ENCODE assay signal across 9 mouse cellular contexts in the genomic region with DNA sequence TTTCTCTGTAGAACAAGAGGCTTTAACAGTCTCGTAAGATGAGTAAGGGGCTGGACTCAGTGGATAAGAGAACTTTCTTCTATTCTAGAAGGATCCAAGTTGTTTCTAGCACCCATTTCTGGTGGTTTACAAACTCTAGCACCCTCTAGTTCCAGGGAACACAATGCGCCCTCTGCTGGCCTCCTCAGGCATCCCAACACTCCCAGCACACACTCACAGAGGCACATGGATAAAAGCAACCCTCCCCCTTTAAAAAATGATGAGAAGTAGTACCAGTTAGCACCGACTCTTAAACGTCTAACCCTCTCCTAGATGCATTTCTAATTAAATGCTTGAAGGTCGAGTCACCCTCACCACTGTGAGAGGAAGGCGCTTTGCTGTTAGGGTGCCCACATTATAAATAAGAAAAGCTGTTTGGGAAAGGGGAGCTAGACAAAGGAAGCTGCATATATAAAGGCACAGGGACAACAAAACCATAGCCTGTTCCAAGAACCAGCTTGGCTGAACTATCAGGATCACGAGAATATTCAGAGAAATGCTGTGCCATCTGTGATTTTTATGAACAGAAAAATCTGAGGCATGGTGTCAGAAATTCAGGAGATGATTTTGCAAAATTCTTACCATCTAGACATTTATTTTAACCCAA. TPM values are rescaled to one million over a fixed set of nuclear protein-coding genes. Genes with fewer than 3 reads are reported as not detected.
DNase-seq lines count a peak whose midpoint lies in the region; ATAC-seq and TF ChIP-seq lines count a peak whose summit lies in the region.
"Had no signal": no experiment of that assay in that cellular context is flagged by ENCODE, and none has a peak within 500 bp of the region (broad histone marks: within the 10 kb centered on the region; RNA-seq: fewer than 3 reads in every experiment).

No protein-coding gene starts in this region.

- WGBS in liver, adult 2 months, result 83% methylated on average over 7 of the region's 7 CpGs
- WGBS in liver, embryonic 12.5 days (ENCODE audit: insufficient replicate concordance), result 44% methylated on average over 7 of the region's 7 CpGs

- H3K9me3 ChIP-seq in liver, embryonic 12.5 days (replicated peaks), result no peaks in the 10 kb centered on the region
- H3K9me3 ChIP-seq: lung, embryonic 15.5 days had no signal

- H3K4me1 ChIP-seq in liver, adult 2 months (ENCODE audit: control insufficient read depth, insufficient read depth, low read length), result peaks cover 1% of the 10 kb centered on the region; the same call in 1 of the 2 replicates
- H3K4me1 ChIP-seq in liver, embryonic 12.5 days, result peaks cover 45% of the 10 kb centered on the region
- H3K4me1 ChIP-seq: lung, embryonic 15.5 days had no signal

- no peaks in the 10 kb centered on the region; the same call in 1 of the 2 replicates for H3K27me3 ChIP-seq in liver, adult 2 months (ENCODE audit: control insufficient read depth, insufficient read depth, low read length)
- H3K27me3 ChIP-seq in liver, embryonic 12.5 days (replicated peaks), result no peaks in the 10 kb centered on the region
- H3K27me3 ChIP-seq: lung, embryonic 15.5 days had no signal

- DNase-seq in cerebellum, postnatal 10 days, result peak; percentile 29 to 42
- DNase-seq in cerebellum, adult 11-12 months, result no peak
- DNase-seq in liver, adult 2 months (ENCODE audit: extremely low read depth, low read depth, low spot score), result no peak
- no peak for DNase-seq in urinary bladder, postnatal 10 days (ENCODE audit: low spot score)
- DNase-seq in urinary bladder, postnatal 25 days (ENCODE audit: low spot score), result no peak

- H3K4me2 ChIP-seq in liver, embryonic 12.5 days, result no peak overlapping the region
- H3K4me2 ChIP-seq: lung, embryonic 15.5 days had no signal

- TF ChIP-seq CTCF in liver, adult 2 months (IDR thresholded peaks at IDR 0.05; ENCODE audit: low read depth, low read length), result peak; percentile 79

- no peak for ATAC-seq in liver, embryonic 12.5 days
- ATAC-seq in common myeloid progenitor, adult 5-6 weeks (replicated peaks; ENCODE audit: low read depth, poor library complexity, severe bottlenecking), result peak; percentile 40; the same call in 1 of the 2 replicates
- ATAC-seq in megakaryocyte progenitor cell, adult 5-6 weeks (replicated peaks; ENCODE audit: poor library complexity), result peak; percentile 69

- H3K79me2 ChIP-seq in liver, adult 2 months (ENCODE audit: control insufficient read depth, insufficient read depth, low read length), result no peaks in the 10 kb centered on the region

- no peak overlapping the region for H3K4me3 ChIP-seq in liver, adult 2 months (ENCODE audit: insufficient read depth, low read depth, low read length)
- H3K4me3 ChIP-seq in liver, embryonic 12.5 days, result no peak overlapping the region
- H3K4me3 ChIP-seq: lung, embryonic 15.5 days had no signal

- no peak for TF ChIP-seq POLR2A in liver, adult 2 months (IDR thresholded peaks at IDR 0.05; ENCODE audit: extremely low read depth, insufficient read depth, low read length)

- H3K36me3 ChIP-seq in liver, adult 2 months (ENCODE audit: control insufficient read depth, insufficient read depth, low read length), result no peaks in the 10 kb centered on the region
- no peaks in the 10 kb centered on the region for H3K36me3 ChIP-seq in liver, embryonic 12.5 days
- H3K36me3 ChIP-seq: lung, embryonic 15.5 days had no signal

- H3K9ac ChIP-seq in liver, adult 2 months (ENCODE audit: low read depth, low read length), result no peak overlapping the region
- no peak overlapping the region for H3K9ac ChIP-seq in liver, embryonic 12.5 days
- H3K9ac ChIP-seq: lung, embryonic 15.5 days had no signal

- H3K27ac ChIP-seq in liver, adult 2 months (replicated peaks; ENCODE audit: insufficient read depth, low read depth, low read length), result no peak overlapping the region
- H3K27ac ChIP-seq in liver, embryonic 12.5 days, result no peak overlapping the region
- H3K27ac ChIP-seq: lung, embryonic 15.5 days had no signal

RNA-seq across cellular contexts. Expression of a gene that starts 18.9 kb away (rescaled TPM):
- 18.0 and 21.8 TPM in 2 replicates for total RNA-seq in liver, adult 2 months (2014; rRNA removed)
- polyA plus RNA-seq in liver, adult 2 months (2012; rRNA removed), result 6.4 and 6.7 TPM in 2 replicates
- polyA plus RNA-seq in liver, embryonic 12.5 days (2016; fragmentation: Nextera tagmentation; extraction: Ambion mirVana), result 45.1 and 47.0 TPM in 2 replicates
- total RNA-seq in common myeloid progenitor, adult 5-6 weeks (2017), result 108 and 109 TPM in 2 replicates
- total RNA-seq in megakaryocyte progenitor cell, adult 5-6 weeks (2015), result 57.3 and 63.3 TPM in 2 replicates
- 75.7 and 84.5 TPM in 2 replicates for total RNA-seq in megakaryocyte progenitor cell, adult 5-6 weeks (2017)

Comparison
In these comparisons a context has a peak if more than half of its experiments do, and no peak if none do; other contexts are left out.
1. DNase-seq: peak in cerebellum, postnatal 10 days (2 of 2); none in cerebellum, adult 11-12 months (single experiment), liver, adult 2 months (single experiment), urinary bladder, postnatal 10 days (single experiment) and urinary bladder, postnatal 25 days (single experiment).